Mouse (Mus musculus) hindlimb bud, embryonic 11.5 days (tissue): ENCODE results near the gene Arih2.

Experiments
- DNase-seq: peaks from one replicate; pipeline ENCODE4 v3.0.0-alpha.2; 2012; ENCODE audit warnings: low read depth, low spot score; ENCODE audit errors: extremely low spot score

Arih2 gene

DNA sequence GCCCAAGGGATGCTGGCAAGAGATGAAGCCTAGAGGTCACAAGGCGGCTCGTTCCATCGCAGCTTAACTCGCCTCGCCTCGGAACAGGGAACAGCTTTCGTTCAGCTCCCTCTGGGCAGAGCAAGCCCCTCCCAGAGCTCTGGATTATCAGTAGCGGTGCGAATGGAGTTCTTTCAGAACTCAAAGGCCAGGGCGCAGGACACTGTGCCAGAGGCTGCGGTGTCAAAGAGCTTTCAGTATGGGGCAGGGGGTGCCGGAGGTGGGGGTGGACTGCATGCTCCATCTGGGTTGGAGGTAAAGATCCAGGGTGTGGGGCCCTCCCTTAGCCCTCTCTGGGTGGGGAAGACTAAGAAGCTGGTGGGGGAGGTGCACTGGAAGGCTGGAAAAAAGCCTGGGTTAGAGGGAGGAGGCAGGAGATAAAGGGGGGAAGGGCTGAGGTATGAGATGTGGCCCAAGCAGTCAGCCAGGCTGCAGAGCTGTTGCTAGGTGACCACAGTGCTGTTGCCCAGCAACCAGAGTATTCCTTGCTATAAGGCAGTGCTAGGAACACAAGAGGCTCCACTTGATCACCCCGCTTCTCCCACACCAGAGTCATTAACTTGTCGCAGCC lies 61.5 kb downstream of the Arih2 start:
- DNase-seq = peak; percentile 86

DNA sequence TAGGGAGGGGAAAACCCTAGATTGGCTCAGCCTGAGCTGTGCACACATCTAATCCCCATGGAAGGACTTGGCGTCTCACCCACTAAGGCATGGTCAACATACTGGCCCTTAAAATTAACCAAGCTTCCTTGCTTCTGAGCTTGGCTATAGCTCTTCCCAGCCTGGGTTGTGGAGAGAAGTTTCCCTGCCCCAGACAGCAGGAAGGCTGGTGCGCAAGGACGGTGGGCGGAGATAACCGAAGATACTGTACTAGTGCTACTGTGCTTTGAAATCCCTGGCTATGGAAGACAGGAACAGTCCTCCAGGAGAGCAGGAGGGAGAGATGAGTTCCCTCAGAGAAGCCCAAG lies 69.9 kb downstream of the Arih2 start:
- DNase-seq = no peak

DNA sequence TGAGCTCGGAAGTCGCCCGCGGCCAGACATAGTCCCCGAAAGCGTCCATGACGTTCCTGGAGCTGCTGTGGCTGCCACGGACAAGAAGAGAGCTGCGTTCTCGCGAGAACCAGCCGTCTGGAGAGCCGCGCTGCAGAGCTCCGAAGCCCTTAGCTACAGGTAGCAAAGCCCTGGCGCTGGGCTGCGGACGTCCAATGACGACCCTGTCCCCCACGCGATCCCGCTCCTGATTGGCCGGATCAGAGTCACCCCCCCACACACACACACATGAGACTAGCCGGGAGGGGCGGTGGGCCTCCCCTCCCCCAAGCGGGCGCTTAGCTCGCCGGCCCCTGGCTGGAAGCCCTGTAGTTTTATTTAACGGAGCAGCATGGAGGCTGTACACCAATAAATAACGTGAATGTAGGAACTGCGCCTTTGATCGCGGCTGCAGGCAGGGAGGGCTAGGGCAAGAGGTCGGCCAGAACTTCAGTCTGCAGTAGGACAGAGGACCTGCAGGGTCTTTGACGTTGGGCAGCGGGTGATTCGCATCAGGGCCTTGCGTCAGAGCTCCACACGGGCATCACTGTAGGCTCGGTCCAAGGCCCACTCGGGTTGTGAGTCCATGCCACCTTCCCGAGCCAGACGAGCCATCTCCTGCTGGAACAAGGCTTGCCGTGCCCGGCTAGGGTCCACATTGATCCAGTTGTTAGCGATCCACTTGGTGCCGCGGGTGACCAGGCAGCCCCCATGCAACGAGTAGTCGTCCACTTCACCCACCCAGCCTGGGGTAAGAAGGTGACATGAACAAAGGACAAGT lies 70.4 kb downstream of the Arih2 start, which contains the start of gene Wdr6:
Gene Wdr6 (minus strand): TSS at position 195 of the 799 bp plus-strand sequence.
- DNase-seq = peak; percentile 77

DNA sequence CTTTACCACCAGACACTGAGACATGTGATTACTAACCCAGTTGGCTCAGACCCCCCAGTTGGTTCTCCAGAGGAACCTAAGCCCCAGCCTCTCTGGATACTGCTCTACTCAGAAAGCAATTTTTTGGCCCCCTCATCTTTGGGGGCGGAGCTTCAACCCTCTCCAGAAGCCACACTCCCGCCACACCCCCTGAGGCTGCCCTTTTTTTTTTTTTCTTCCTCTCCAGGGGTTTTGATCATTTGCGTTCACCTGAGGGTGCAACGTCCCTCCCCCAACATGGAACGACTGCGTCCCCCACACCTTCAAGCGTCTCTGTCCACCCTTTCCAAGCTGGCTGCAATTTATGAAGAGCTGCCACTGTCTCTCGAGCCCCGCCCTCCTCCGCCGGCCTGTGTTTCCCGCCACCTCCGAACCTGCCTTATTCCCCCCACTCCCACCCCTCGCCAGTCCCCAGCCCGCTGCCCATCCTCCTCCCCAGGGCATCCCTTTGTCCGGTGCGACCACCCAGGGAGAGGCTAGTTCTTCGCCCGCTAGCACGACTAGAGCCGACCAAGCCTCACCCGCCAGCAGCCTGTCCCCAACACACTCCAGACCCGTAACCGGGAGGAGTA lies 71.1 kb downstream of the Arih2 start:
- DNase-seq = no peak

DNA sequence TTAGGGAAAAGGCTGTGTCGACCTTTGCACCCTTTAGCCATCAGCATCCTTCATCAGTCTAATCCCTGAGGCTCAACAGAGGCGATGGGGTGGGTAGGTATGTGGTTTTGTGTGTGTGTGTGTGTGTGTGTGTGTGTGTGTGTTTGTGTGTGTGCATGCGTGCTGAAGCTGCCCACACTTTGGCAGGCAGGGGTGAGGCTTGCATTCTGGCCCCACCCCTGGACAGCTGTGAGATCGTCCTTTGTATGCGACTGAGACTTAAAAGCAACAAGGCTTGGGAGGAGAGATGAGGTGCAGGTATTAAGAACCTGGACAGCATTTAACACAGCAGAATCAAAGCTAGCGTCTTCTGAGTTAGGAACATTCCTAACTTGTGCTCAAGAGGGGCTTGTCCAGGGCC lies 72.2 kb downstream of the Arih2 start:
- DNase-seq = no peak

DNA sequence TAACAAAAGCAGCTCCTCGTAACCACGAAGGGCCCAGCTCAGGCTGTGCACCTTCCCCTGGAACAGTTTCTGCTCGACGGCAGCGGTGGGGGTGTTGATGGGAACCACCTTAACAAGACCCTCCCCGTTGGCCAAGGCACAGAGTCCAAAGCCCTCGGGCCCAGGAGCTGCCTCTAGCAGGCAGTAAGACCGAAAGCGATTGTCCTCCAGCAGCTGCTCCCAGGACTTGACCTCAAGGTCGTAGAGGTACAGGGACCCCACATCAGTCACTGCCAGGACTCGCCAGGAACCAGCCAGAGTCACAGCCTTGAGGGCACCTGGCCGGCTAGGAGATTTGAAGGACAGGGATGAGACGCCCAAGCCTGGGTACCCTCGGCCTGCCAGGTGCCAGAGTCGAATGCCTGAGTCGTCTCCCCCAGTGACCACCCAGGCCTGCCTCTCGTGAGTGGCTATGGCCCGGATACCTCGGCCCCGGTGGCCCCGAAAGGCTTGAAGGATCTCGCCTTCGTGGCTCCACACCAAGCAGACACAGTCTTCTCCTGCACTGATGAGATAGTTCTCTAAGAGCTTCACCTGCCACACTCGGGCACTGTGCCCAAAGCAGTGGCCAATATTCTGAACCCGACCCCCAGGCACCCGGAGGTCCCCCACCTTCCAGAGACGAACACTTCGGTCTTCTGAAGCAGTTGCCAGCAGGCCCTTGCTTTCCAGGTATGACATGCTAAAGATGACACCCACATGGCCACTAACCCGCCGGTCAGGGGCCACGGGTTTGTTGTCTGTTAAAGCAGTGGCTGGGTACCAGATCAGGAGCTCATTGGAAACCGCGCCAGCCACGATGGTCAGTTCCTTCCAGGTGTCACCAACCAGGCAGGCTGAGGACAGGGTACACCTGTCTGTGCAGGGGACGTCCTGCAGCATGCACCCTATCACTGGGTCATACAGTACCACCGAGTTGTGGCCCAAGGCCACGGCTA lies 73.6 kb downstream of the Arih2 start:
- no peak for DNase-seq

DNA sequence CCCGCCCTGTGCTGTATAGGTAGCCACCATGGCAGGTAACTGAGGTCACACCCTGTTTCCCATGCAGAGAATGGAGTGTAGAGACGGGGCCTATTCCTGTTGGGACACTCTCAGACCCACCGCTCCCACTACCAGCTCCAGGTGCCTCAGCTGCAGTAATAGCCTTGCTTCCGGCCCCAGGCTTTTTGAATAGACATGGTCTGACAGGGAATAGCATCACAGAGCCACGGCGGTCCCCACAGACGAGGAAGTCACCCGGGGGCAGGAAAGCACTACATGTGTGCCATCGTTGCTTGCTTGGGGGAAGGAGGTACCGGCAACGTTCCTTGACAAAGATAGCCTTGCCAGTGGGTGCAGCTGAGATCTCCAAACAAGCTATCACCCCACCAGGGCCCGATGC lies 74.3 kb downstream of the Arih2 start:
- DNase-seq = no peak

DNA sequence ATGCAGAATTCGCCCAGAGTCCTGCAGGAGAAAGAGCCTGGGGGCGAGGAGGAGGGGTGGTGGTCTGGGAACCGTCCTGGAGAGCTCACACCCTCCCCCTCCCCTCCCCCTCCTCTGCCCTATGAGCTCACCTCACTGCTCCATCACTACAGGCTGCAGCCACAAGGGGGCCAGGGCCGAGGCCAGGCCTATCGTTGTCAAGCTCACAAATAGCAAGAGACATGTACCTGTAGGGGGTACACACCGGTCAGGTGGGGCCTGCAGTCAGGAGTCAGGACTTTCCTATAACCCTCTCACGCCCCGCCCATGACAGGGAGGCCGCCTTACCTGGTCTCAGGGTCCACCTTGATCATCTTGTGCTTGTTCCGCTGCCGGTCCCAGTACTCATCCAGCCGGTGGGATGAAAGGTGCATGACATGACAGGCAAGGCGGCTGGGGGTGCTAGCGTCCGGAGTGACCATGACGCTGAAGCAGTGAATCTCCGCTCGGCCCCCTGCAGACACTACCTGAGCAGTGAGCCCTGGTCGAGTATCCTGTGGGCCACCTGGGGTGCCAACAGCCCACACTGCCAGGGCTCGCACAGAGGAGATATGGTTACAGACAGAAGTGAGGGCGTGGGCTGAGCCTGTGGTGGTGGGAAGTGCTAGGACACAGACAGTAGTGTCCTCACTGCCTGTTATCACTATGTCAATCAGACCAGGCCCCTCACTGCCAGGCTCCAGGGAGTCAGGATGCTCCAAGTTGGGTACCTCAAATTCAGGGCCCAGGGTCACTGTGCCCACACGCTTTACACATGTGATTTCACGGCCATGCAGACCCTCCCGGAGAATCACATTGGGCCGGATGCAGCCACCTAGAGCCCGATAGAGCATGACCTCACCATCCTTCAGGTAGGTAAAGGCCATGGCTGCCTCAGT lies 75.2 kb downstream of the Arih2 start:
- no peak for DNase-seq

DNA sequence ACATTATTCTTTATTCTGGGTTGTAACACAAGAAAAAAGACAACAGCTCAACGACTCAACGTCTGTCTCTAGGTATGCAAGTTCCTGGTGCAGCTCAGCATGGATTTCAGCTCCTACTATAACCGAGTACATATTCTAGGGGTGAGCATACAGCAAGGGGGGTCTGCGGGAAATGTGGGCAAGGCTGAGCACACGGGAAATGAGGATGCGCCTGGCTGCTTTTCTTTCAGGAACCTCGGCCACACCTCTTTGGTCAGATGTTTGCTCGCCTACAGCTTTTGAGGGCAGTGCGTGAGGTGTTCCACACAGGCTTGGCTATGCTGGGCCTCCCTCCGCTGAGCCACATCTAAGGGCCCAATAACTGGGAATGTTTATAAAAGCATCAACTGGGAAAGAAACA lies 76.9 kb downstream of the Arih2 start:
- DNase-seq = no peak

DNA sequence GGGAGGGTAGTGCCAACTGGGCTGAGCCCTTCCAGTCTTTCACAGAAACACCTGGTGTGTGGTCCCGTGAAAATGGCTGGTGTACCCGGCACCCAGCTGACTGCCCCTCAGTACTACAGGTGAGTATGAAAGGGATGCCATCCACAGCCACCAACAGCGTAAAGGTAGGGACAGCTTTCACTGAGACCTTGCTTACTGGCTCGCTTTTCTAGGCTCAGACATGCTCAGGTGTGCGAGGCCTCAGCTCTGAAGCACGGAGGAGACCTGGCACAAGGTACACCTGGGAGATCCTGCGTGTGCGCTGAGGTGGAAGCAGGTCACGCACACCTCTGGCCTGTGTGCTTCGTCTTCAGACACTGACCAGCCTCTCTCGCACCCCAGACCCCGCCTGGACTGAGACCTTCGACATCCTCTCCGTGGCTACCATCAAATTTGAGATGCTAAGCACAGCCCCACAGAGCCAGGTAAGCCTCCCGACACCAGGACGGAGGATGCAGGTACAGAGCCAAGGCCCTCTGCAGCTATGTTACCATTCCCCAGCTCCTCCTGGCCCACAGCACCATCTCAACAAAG lies 77.7 kb downstream of the Arih2 start:
- no peak for DNase-seq

DNA sequence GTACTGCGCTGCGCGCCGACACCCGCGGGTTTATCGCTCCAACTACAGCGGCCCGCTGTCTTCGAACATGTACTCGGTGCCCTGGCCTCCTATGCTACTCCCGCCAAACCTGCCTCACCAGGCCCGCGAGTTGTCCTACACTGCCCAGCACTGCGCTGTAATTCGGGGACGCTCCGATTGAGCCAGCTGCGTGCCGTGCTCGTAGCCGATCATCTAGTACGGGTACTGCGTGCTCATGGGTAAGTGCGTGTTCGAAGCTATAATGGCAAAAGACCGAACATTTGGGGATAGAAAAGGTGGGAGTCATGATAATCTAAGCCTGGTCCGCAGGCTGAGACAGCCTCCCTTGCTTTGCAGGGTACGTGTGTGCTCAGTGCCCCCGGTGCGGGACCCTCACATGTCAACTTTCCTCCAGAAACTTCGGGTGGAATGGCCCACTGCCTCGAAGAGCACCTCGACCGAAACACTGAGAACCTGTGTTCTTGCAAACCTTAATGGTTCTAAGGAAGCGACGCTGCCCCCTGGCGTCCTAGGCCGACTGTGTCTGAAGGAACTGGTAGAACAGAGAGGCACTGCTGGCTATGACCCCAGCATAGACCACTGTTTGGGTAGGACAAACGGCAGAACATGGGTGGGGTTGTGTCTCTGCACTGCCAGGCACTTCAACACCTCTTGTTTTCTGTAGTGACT lies 78.8 kb downstream of the Arih2 start:
- no peak for DNase-seq

DNA sequence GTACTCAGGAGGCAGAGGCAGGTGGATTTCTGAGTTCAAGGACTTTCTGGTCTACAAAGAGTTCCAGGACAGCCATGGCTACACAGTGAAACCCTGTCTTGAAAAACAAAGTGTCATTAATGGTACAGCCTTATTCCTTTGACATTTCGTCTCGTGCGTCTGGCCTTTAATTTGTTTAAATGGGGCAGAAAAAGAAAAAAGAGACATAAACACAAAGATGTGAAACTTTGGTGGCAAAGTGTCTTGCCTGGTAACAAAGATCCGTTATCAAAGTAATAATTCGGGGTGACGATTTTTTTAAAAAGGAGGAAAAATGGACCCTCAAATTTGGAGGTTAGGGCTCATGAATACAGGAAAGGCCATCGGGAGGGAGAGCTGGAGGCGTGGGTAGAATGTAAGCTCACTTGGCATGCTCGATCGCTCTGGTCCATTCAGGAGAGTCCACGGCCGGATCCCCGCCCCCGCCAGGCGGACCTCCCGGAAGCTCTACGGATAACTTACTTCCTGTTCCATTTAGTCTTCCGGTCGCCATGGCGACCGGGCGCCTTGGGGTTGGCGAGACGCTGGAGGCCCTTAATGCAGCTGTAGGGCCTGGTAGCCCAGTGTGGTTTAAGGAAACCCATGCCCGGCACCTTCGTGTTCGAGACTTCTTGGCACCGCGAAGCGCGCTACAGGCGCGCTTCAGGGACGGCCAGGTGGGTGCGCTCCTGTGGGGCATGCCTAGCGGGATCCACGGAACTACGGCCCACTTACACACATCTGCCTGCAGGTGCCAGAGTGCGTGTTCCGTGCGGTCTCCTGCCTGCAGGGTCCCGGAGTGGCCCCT lies 79.6 kb downstream of the Arih2 start, which contains the start of gene Dalrd3:
Gene Dalrd3 (plus strand): TSS at position 506 of the 826 bp plus-strand sequence.
- DNase-seq = peak; percentile 89

DNA sequence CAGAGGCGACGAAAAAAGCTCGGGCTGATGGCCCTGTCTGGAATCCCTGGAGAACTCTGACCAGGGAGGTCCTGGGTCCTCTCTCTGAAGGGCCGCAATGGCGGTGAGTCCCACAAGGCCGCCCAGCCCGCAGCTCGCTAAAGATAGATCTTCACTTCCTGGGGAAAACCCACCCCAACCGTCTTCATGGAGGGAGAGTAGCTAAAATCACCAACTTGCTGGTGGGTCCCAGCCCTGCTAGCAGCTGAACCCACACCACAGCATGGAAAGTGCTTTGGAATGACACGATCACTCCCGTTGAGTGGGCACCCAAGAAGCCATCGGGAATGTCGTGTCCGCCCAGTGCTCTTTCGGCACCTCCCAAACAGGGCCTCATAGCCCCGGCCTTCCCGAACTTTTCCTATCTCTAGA lies 80.7 kb downstream of the Arih2 start:
- no peak for DNase-seq

DNA sequence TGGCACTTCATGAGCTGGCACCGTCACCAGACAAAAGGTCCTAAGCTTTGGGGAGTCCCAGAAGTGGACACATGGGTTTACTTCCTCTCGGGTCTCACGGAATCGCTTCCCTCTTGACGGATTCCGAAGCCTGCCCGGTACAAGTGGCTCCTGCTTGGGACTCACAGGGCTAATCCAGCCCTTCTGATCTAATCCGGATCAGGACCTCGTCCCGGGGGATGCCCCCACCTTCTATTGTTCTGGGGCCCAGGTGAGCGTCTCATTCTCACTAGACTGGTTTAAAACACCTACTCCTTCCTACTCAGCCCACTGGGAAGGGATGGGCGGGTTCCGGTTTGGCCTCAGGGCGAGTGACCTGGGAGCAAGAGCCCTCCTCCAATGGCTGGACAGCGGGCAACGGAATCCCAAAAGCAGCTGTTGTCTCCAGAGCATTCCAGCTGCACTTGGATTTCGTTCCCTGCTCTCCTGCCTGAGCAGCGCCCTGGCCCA lies 81.2 kb downstream of the Arih2 start:
- no peak for DNase-seq

DNA sequence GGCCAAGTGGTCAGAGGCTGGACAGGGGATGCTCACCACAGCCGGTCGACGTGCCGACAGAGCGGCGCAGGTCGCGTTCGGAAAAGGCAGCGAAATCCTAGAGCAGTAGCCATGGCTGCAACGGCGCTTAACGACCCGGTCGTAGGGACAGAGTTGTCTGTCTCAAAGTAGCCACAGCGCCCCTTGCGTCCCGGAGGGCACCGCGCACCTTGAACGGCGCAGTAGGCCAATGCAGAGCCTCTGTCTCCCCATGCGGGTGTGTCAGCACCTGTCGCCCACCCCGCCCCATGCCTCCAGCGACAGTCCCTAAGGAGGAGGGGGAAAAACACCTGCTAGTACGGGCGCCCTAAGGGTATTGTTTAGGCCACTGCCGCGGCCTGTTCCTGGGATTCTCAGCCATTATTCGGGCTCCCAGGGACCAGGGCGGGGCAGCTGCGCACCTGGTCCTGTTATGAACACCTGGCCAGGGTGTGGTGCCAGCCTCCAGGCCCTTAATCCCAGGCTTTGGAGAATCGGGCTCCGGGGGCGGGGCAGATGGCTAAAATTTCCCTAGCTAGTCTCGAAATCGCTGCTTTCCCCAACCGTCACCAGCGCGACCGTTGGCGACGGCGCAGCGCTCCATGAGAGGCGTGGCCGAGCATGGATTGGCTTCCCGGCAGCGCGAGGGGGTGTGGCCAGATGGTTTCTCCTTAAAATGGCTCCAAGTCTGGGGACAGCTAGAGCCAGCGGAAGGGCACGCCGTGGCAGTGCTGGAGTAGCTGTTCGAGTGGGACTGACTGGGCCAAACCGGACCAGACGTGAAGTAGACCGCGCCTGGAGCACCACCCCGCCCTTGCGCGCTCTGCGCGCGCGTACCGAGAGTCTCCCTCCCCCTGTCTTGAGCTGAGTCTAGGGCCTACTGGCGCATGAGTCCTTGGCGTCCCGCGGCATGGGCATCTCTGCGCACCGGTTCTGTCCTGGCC lies 82.1 kb downstream of the Arih2 start, which contains the start of gene Ndufaf3:
Gene Ndufaf3 (minus strand): TSS at position 620 of the 962 bp plus-strand sequence.
- DNase-seq = no peak

DNA sequence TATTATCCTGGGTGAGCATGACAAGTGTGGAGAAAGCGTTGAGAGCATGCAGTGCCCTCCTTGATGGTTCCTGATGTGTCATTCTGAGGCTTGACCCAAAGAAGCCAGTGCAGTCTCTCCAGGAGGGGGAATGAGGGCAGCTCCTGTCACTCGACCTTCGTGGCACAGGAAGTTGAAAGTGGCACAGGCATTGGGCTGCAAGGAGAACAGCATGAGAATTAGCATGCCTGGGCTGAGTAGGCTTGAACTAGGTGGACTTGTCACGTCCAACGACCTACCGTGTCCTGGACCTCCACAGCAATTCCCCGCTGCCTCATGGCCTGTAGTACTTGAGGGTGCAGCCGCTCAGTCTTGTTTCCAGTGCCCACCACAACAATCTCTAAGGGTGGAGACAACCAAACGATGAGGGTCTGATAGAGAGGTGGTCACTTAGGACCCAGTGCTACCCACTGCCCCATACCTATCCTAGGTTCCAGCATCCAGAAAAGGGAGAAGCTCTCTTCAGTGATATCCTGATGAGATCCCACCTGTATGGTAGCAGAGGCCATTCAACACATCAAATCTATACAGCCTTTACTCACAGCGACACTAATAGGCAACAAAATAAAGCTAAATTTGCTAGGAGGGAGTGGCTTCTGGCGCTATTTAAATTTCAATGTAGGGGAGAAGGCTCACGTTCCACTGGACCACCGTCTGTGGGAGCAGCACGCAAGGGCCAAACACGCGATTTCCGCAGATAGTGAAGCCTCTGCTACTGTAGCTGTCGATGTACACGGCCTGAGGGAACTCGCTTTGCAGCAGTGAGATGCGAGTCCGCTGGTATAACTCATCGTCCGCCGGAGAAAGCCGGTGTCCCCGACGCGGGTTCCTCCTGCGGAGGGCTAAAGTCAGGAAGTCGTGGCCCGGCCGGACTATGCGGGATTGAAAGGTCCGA lies 83.0 kb downstream of the Arih2 start:
- DNase-seq = no peak
